In genomic region chr17:80721670-80722069, GRCm38 (mm10) we compare ENCODE assay signal across 12 mouse cellular contexts. TPM values are rescaled to one million over a fixed set of nuclear protein-coding genes. Genes with fewer than 3 reads are reported as not detected.
DNase-seq lines count a peak whose midpoint lies in the region; ATAC-seq and TF ChIP-seq lines count a peak whose summit lies in the region.
"Had no signal": no experiment of that assay in that cellular context is flagged by ENCODE, and none has a peak within 500 bp of the region (broad histone marks: within the 10 kb centered on the region; RNA-seq: fewer than 3 reads in every experiment).

No protein-coding gene starts in this region.

- H3K4me2 ChIP-seq in neural tube, embryonic 11.5 days (ENCODE audit: low read depth), result no peak overlapping the region
- H3K4me2 ChIP-seq in hindbrain, embryonic 14.5 days (replicated peaks), result no peak overlapping the region
- H3K4me2 ChIP-seq in midbrain, embryonic 14.5 days (ENCODE audit: low read length), result no peak overlapping the region

- H3K27me3 ChIP-seq in heart, adult 2 months (ENCODE audit: control insufficient read depth, insufficient read depth, low read length), result no peaks in the 10 kb centered on the region
- no peaks in the 10 kb centered on the region for H3K27me3 ChIP-seq in neural tube, embryonic 11.5 days (ENCODE audit: control insufficient read depth, insufficient read depth, low read length)
- H3K27me3 ChIP-seq in hindbrain, embryonic 14.5 days (ENCODE audit: control insufficient read depth, insufficient read depth, low read length), result no peaks in the 10 kb centered on the region
- H3K27me3 ChIP-seq in midbrain, embryonic 14.5 days (ENCODE audit: control insufficient read depth, insufficient read depth, low read length), result no peaks in the 10 kb centered on the region

- TF ChIP-seq POLR2A in heart, adult 2 months (IDR thresholded peaks at IDR 0.05; ENCODE audit: insufficient read depth, low read depth, low read length), result no peak

- H3K9me3 ChIP-seq in neural tube, embryonic 11.5 days (ENCODE audit: control insufficient read depth, low read length), result no peaks in the 10 kb centered on the region
- H3K9me3 ChIP-seq in hindbrain, embryonic 14.5 days (ENCODE audit: control insufficient read depth, low read length), result no peaks in the 10 kb centered on the region
- H3K9me3 ChIP-seq in midbrain, embryonic 14.5 days (ENCODE audit: control insufficient read depth, low read length), result no peaks in the 10 kb centered on the region

- ATAC-seq in neural tube, embryonic 11.5 days (ENCODE audit: insufficient read depth, low FRiP score, low TSS enrichment), result no peak
- peak; percentile 56; the same call in 1 of the 2 replicates for ATAC-seq in hindbrain, embryonic 14.5 days (ENCODE audit: low FRiP score)
- ATAC-seq in midbrain, embryonic 14.5 days (ENCODE audit: low FRiP score, low TSS enrichment), result no peak

- no peak overlapping the region for H3K4me3 ChIP-seq in heart, adult 2 months
- H3K4me3 ChIP-seq in neural tube, embryonic 11.5 days (ENCODE audit: low read depth, low read length), result no peak overlapping the region
- no peak overlapping the region for H3K4me3 ChIP-seq in hindbrain, embryonic 14.5 days (replicated peaks; ENCODE audit: low read length)
- no peak overlapping the region for H3K4me3 ChIP-seq in midbrain, embryonic 14.5 days (replicated peaks; ENCODE audit: low read depth, low read length)

- intact Hi-C loops in heart, adult 2 months (cut with DNase I), result no loop called here
- intact Hi-C loops in heart, postnatal 25 days (cut with DNase I), result no loop called here

- H3K27ac ChIP-seq in heart, adult 2 months, result peak overlapping the region; percentile 20
- no peak overlapping the region for H3K27ac ChIP-seq in neural tube, embryonic 11.5 days (ENCODE audit: low read depth, low read length)
- H3K27ac ChIP-seq in hindbrain, embryonic 14.5 days, result 0 out of 2 replicates have a peak overlapping the region, but pooled peaks have one; percentile 20
- H3K27ac ChIP-seq in midbrain, embryonic 14.5 days (replicated peaks; ENCODE audit: low read depth, low read length), result no peak overlapping the region
- H3K27ac ChIP-seq: macrophage had no signal

- TF ChIP-seq CTCF in heart, adult 2 months (IDR thresholded peaks at IDR 0.05), result no peak

- H3K36me3 ChIP-seq in heart, adult 2 months (ENCODE audit: control insufficient read depth, insufficient read depth, low read length), result peaks cover 34% of the 10 kb centered on the region
- H3K36me3 ChIP-seq in neural tube, embryonic 11.5 days (ENCODE audit: control insufficient read depth, insufficient read depth, low read length), result no peaks in the 10 kb centered on the region
- no peaks in the 10 kb centered on the region for H3K36me3 ChIP-seq in hindbrain, embryonic 14.5 days (replicated peaks; ENCODE audit: control insufficient read depth, insufficient read depth)
- 0 out of 2 replicates have a peak, but pooled peaks cover 3% of the 10 kb centered on the region for H3K36me3 ChIP-seq in midbrain, embryonic 14.5 days (ENCODE audit: control insufficient read depth, insufficient read depth, low read length)

- no peak for TF ChIP-seq EP300 in heart, adult 2 months (IDR thresholded peaks at IDR 0.05; ENCODE audit: insufficient read depth, low read depth, low read length)

- H3K4me1 ChIP-seq in heart, adult 2 months (ENCODE audit: control insufficient read depth, insufficient read depth, low read length), result peaks cover 40% of the 10 kb centered on the region
- peaks cover 6% of the 10 kb centered on the region for H3K4me1 ChIP-seq in neural tube, embryonic 11.5 days (ENCODE audit: control insufficient read depth, insufficient read depth, low read length)
- peaks cover 52% of the 10 kb centered on the region for H3K4me1 ChIP-seq in hindbrain, embryonic 14.5 days (replicated peaks; ENCODE audit: control insufficient read depth, insufficient read depth, low read length)
- H3K4me1 ChIP-seq in midbrain, embryonic 14.5 days (ENCODE audit: control insufficient read depth, insufficient read depth, low read length), result peaks cover 41% of the 10 kb centered on the region

- H3K79me2 ChIP-seq in heart, adult 2 months (replicated peaks; ENCODE audit: control insufficient read depth, insufficient read depth, low read length), result peaks cover 12% of the 10 kb centered on the region

- no peak for DNase-seq in heart, adult 2 months
- DNase-seq in heart, postnatal 25 days (ENCODE audit: low spot score), result no peak
- DNase-seq in neural tube, embryonic 11.5 days (ENCODE audit: low spot score), result peak; percentile 28
- DNase-seq in neural tube, embryonic 10.5 days (ENCODE audit: extremely low spot score, low spot score), result no peak
- DNase-seq in hindbrain, embryonic 14.5 days (ENCODE audit: low spot score), result no peak
- DNase-seq in midbrain, embryonic 14.5 days, result peak; percentile 55
- no peak for DNase-seq in cerebellum, postnatal 4 days (ENCODE audit: low spot score in 2 of 2)
- no peak for DNase-seq in cerebellum, adult 9-11 months
- DNase-seq: cerebellum, postnatal 25 days; kidney, adult 8-10 months; right cerebral cortex, postnatal 25 days had no signal

- no peak overlapping the region for H3K9ac ChIP-seq in heart, adult 2 months (ENCODE audit: low read depth, low read length)
- H3K9ac ChIP-seq in neural tube, embryonic 11.5 days (ENCODE audit: low read length), result no peak overlapping the region
- no peak overlapping the region for H3K9ac ChIP-seq in hindbrain, embryonic 14.5 days
- no peak overlapping the region for H3K9ac ChIP-seq in midbrain, embryonic 14.5 days (replicated peaks; ENCODE audit: low read length)

- 44% methylated on average over 7 of the region's 7 CpGs for WGBS in heart, adult 2 months
- WGBS in neural tube, embryonic 11.5 days, result 76% methylated on average over 7 of the region's 7 CpGs
- 58% methylated on average over 7 of the region's 7 CpGs for WGBS in hindbrain, embryonic 14.5 days
- WGBS in midbrain, embryonic 14.5 days, result 61% methylated on average over 7 of the region's 7 CpGs

RNA-seq across cellular contexts. Expression of gene Map4k3, which starts 6.6 kb away (rescaled TPM):
- 10 to 100 TPM; 24.4 to 24.7 TPM for total RNA-seq in heart, adult 2 months (2021)
- 12.8 and 20.3 TPM in 2 replicates for polyA plus RNA-seq in heart, adult 2 months (2012; rRNA removed)
- 10 to 100 TPM; 24.0 to 24.4 TPM for total RNA-seq in heart, postnatal 25 days (2021)
- 29.4 and 31.8 TPM in 2 replicates for polyA plus RNA-seq in neural tube, embryonic 11.5 days (2014; fragmentation: Nextera tagmentation; extraction: Ambion mirVana)
- 38.2 and 40.7 TPM in 2 replicates for polyA plus RNA-seq in hindbrain, embryonic 14.5 days (2014; fragmentation: Nextera tagmentation; extraction: Ambion mirVana)
- 32.1 and 39.7 TPM in 2 replicates for polyA plus RNA-seq in midbrain, embryonic 14.5 days (2014; fragmentation: Nextera tagmentation; extraction: Ambion mirVana)

Comparison
In these comparisons a context has a peak if more than half of its experiments do, and no peak if none do; other contexts are left out.
1. DNase-seq: peak in neural tube, embryonic 11.5 days (single experiment) and midbrain, embryonic 14.5 days (single experiment); none in heart, adult 2 months (0 of 2), heart, postnatal 25 days (single experiment), neural tube, embryonic 10.5 days (single experiment), hindbrain, embryonic 14.5 days (single experiment), cerebellum, postnatal 4 days (0 of 2) and cerebellum, adult 9-11 months (single experiment).
2. H3K27ac ChIP-seq: peak in heart, adult 2 months (single experiment) and hindbrain, embryonic 14.5 days (single experiment); none in neural tube, embryonic 11.5 days (single experiment) and midbrain, embryonic 14.5 days (single experiment).